Mouse (Mus musculus): Measurements from ENCODE around the gene Sema6d.

DNA sequence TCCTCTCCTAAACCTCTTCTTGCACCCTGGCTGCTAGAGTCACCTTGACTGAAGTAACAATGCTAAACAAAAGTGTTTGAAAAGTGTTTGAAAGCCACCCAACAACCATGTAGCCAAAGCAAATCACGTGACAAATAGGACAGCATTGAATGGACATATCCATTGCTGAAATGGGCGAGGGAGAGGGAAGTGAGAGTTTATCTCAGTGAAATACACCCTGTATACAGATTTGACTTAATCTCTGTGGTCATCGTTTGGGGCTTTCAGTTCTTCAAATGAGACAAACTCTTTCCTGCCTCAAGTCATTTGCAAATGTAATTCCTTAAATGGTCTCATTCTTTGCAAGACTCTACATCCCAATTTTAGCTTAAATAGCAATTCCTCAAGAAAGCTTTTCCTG is 174.5 kb downstream of the Sema6d start:
- TF ChIP-seq CTCF (IDR thresholded peaks at IDR 0.05; ENCODE audit: control insufficient read depth, insufficient read depth, insufficient read length) (no peak), MYOG (IDR thresholded peaks at IDR 0.05; ENCODE audit: control insufficient read depth, extremely low read depth, insufficient read length) (no peak), CEBPB (IDR thresholded peaks at IDR 0.05; ENCODE audit: low read depth) (no peak), MYOD1 (IDR thresholded peaks at IDR 0.05; ENCODE audit: control insufficient read depth, insufficient read length, low read depth) (no peak)

Measured in C2C12 (cell line).